Mouse (Mus musculus) CD4-positive helper T cell, adult 2 months (primary cell): Measurements from ENCODE around the gene Olfr203.
"Not testable (repeated sequence)": the region's sequence is repeated elsewhere in the genome, so short reads cannot be mapped to it uniquely, and the experiment has no call there.

Experiments used
- DNase-seq: peaks from one replicate; pipeline ENCODE4 v3.0.0-alpha.2; 2012; ENCODE audit warnings: low read depth, missing footprints, low spot score

Gene Olfr203

DNA sequence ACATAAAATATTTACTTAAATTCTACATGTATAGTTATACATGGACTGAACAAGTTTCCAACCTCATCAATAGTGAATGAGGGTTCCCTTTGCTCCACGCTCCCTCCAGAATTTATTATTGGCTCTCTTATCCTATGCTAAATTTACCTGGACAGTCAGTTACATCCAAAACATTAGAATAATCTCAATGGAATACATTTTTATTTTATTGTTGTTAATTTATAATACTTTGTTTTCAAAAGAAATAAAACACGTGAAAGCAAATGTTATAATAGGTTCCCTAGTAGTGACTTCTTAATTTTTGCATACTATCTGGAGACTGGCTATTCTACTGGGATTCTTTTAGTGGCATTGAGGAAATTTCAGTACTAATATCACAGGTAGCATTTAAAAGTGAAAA, at the start of gene Olfr203:
Gene Olfr203, plus strand, starts transcription at position 301 of the 400 bp plus-strand sequence.
- DNase-seq = no peak

DNA sequence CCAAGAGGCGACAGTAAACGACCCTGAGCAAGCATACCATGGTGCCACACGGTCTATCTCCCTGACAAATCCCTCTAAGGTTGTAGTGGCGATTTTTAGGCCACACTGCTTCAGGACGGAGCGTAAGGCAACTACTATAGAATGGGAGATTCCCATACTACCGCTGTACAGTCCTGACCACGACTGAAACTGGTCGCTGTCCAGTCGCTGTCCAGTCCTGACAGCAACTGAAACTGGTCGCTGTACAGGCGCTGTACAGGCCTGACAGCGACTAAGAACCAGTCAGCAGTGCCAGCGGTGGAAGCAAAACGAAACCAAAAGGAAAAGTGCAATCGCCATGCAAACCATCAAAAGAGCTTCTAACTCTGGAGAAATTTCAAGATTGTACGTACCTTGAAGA, 49.0 kb upstream of the Olfr203 start:
- DNase-seq = no peak

DNA sequence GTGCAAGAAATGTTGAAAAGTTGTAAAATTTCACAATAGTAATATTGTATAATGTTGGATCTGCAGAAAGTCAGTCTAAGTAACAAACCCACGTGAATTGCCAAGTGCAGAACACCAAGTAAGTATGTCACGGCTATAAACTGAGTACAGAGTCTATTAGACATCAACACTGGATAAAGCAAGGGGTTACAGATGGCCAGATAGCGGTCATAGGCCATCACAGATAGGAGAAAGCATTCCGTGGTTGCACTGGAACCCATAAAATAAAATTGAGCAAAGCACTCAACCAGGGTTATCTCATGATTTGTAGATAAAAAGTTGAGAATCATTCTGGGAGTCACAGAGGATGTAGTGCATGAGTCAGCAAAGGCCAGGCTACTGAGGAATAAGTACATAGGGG, 29.6 kb upstream of the Olfr203 start:
- not testable (repeated sequence) for DNase-seq

DNA sequence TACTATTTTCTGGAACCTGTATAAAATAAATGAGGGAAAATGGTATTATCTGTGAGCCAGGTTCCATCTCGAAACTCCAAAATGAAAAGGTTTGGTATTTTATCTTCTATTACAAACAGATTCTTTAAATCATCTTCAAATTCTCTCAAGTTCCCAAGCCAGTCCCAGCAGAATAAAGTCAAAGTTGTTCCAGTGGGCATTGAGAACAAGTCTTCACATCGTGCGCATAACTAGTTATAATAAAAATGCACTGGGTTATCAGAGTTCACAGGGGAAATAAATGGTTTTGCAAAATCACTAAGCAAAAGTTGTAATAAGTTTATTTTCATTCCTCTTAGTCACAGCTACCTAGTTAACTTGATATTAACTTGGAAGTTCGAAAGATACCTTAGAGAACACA, 26.1 kb upstream of the Olfr203 start, which contains the start of gene Olfr201:
Gene Olfr201, minus strand, starts transcription at position 101 of the 400 bp plus-strand sequence.
- DNase-seq = not testable (repeated sequence)

DNA sequence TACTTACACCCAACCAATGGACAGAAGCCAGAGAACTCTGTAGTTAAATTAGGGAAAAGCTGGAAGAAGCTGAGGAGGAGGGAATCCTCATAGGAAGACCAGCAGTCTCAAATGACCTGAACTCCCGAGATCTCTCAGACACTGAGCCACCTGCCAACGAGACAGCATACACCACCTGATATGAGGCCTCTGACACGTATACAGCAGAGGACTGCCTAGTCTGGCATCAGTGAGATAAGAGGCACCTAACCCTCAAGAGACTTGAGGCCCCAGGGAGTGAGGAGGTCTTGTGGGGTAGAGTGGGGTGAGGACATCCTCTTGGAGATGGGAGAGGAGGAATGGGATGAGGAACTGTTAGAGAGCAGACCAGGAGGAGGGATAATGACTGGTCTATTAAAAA, 18.1 kb upstream of the Olfr203 start:
- no peak for DNase-seq

DNA sequence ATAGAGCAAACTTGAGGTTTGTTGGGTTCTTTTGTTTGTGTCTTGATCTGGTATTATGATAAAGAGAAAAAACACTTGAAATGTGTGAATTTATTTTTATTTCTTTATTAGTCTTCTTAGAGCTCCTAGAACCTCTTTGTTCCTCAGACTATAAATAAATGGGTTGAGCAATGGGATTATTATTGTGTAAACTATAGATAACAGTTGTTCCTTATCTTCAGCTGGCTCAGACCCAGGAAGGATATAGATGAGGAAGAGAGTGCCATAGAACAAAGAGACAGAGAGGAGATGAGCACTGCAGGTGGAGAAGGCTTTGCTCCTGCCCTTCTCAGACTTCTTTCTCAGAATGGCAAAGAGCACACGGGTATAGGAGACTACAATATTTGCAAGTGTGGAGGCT, 15.2 kb upstream of the Olfr203 start:
- DNase-seq = no peak

DNA sequence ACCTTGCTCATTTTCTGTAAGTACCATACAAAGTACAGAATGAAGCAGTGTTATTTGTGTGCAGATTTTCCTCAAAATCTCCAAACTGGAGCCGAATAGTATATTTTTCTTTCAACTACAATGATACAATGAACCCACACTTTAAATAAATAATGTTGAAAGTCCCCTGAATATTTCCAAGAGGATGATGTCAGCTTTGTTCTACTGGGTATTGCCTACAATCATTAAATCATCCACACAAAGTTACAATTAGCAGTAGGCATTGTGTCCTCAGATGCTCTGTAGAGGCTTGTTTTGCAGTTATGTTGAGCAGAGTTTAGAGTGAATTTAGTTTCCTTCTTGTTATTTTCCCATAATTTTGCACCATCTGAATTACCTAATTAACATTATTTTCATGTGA, 12.0 kb upstream of the Olfr203 start, which contains the start of gene Olfr202:
Gene Olfr202, minus strand, starts transcription at position 101 of the 400 bp plus-strand sequence.
- DNase-seq = no peak

DNA sequence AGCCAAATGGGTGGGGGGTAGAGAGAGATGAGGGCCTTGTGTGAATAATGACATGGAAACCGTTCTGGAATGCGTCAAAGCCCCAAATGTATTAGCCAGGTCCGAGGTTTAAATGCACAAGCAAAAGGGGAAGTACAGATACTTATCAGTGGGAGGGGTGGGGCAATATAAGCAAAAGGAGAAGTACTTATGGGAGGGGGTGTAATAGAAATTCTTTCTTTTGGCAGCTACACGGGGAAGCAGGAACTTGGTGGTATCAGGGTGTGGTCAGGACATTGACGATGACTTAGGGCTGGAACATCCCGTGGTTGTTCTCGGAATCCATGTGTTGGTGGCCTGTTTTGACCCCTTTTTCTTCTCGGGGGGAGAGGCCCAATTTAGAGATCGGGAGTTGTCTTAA, 11.1 kb upstream of the Olfr203 start:
- DNase-seq = not testable (repeated sequence)

DNA sequence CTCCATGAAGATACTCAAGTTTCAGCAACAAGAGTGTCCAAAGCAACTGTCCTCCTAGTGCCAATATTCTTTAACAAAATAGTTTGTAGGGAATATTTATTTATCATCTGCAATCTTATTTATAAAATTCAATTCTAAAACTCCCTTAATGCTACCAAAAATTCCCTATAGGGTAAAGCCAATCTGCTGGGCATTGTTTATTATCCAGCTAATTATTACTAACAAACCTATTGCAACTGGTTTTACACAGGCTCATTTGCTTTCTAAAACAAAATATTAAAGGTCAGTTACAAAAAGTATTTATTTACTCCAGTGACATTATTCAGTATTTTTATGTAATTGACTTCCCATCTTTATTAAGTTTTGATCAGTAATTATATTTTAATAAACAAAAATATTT, 19.5 kb downstream of the Olfr203 start, which contains the start of gene Olfr204:
Gene Olfr204, minus strand, starts transcription at position 101 of the 400 bp plus-strand sequence.
- no peak for DNase-seq

DNA sequence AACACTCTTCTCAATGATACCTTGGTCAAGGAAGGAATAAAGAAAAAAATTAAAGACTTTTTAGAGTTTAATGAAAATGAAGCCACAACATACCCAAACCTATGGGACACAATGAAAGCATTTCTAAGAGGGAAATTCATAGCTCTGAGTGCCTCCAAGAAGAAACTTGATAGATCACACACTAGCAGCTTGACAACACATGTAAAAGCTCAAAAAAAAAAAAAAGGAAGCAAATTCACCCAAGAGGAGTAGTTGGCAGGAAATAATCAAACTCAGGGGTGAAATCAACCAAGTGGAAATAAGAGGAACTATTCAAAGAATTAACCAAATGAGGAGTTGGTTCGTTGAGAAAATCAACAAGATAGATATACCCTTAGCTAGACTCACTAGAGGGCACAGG, 24.6 kb downstream of the Olfr203 start:
- not testable (repeated sequence) for DNase-seq

DNA sequence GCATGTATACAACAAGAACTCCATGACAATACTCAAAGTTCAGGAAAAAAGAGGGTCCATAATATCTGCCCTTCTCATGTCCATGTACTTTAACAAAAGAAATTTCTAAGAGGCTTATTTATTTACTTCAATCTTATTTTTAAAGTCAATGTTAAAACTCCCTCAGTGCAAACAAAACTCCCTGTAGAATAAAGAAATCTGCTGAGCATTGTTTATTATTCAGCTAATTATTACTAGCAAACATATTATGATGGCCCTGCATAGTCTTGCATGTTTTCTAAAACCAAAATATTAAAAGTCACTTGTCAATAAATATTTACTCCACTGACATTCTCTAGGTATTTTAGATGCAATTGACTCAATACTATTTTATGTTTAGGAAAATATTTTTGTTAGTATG, 32.4 kb downstream of the Olfr203 start, which contains the start of gene Olfr205:
Gene Olfr205, minus strand, starts transcription at position 101 of the 400 bp plus-strand sequence.
- no peak for DNase-seq

DNA sequence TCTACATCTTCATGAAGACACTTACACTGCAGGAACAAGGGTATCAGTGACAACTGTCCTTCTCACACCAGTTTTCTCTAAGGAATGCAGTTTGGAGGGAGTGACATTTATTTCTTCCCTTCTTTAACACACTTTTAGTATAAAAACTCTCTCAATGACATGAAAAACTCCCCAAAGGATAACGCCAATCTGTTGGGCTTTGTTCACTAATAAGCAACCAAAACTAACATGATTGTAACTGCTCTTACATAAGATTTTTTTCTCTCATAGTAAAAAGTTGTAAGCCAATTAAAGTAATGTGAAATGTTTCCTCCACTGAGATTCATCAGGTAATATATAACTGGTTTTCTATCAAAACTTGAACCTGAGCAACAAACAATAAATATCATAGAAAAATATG, 50.5 kb downstream of the Olfr203 start, which contains the start of gene Olfr206:
Gene Olfr206, minus strand, starts transcription at position 101 of the 400 bp plus-strand sequence.
- no peak for DNase-seq
